Mouse (Mus musculus): ENCODE measurements around the gene Thy1. TPM values are rescaled to one million over a fixed set of nuclear protein-coding genes. Genes with fewer than 3 reads are reported as not detected.
A peak's percentile ranks its signal among the peaks of the same experiment; 100 is the strongest.

Thy1 gene
- total RNA-seq, 1 experiment, result 10.2 TPM

GRCm38 (mm10) chr9:44081581-44081980 lies 38.4 kb downstream of the Thy1 start:
- in situ Hi-C loops (cut with MboI; ENCODE audit: low sequenced_read_pairs in 2 of 2, unreplicated experiment in 2 of 2), result no loop called here
- H3K9me3 ChIP-seq (ENCODE audit: control insufficient read depth, insufficient read depth, low read depth, low read length), result no peaks in the 10 kb centered on the region
- no peak overlapping the region for H3K4me3 ChIP-seq (ENCODE audit: insufficient read depth in 1 of 2, low read depth in 1 of 2, low read length in 2 of 2, poor library complexity in 1 of 2, severe bottlenecking in 1 of 2)
- H3K4me1 ChIP-seq (ENCODE audit: control insufficient read depth in 2 of 2, insufficient read depth in 2 of 2, low read length in 2 of 2, poor library complexity in 1 of 2), result peaks cover 4 to 8% of the 10 kb centered on the region in 2 experiments; a peak in 2 of 4 replicates
- TF ChIP-seq ZC3H11A (IDR thresholded peaks at IDR 0.05; ENCODE audit: borderline replicate concordance, low read depth, low read length) (no peak), CHD2 (IDR thresholded peaks at IDR 0.05; ENCODE audit: low read depth, low read length) (no peak), MAFK (IDR thresholded peaks at IDR 0.05; ENCODE audit: insufficient read depth, low read depth, low read length) (no peak)
- H3K36me3 ChIP-seq (ENCODE audit: control insufficient read depth, insufficient read depth, low read length, poor library complexity, severe bottlenecking), result no peaks in the 10 kb centered on the region
- no peak for DNase-seq (ENCODE audit: low read depth, low spot score)
- no peak overlapping the region for H3K9ac ChIP-seq (ENCODE audit: insufficient read depth, low read depth, low read length, poor library complexity, severe bottlenecking)
- H3K27ac ChIP-seq (ENCODE audit: insufficient read depth, low read depth, low read length, poor library complexity, severe bottlenecking), result no peak overlapping the region

- H3K4me3 ChIP-seq (ENCODE audit: insufficient read depth in 1 of 2, low read depth in 1 of 2, low read length in 2 of 2, poor library complexity in 1 of 2, severe bottlenecking in 1 of 2), result no peak overlapping the region
- H3K4me1 ChIP-seq (ENCODE audit: control insufficient read depth in 2 of 2, insufficient read depth in 2 of 2, low read length in 2 of 2, poor library complexity in 1 of 2), result peaks cover 4 to 11% of the 10 kb centered on the region in 2 experiments; a peak in 2 of 4 replicates
- H3K9me3 ChIP-seq (ENCODE audit: control insufficient read depth, insufficient read depth, low read depth, low read length), result no peaks in the 10 kb centered on the region
- H3K36me3 ChIP-seq (ENCODE audit: control insufficient read depth, insufficient read depth, low read length, poor library complexity, severe bottlenecking), result no peaks in the 10 kb centered on the region
- H3K27ac ChIP-seq (ENCODE audit: insufficient read depth, low read depth, low read length, poor library complexity, severe bottlenecking), result no peak overlapping the region
- in situ Hi-C loops (cut with MboI; ENCODE audit: low sequenced_read_pairs in 2 of 2, unreplicated experiment in 2 of 2), result no loop called here
- no peak for DNase-seq (ENCODE audit: low read depth, low spot score)
- TF ChIP-seq CHD2 (IDR thresholded peaks at IDR 0.05; ENCODE audit: low read depth, low read length), result no peak
- no peak overlapping the region for H3K9ac ChIP-seq (ENCODE audit: insufficient read depth, low read depth, low read length, poor library complexity, severe bottlenecking)
These were observed 39.1 kb downstream of the Thy1 start for GRCm38 (mm10) chr9:44082266-44082665.

GRCm38 (mm10) chr9:44083392-44084121 lies 40.4 kb downstream of the Thy1 start:
- no peak overlapping the region for H3K27ac ChIP-seq (ENCODE audit: insufficient read depth, low read depth, low read length, poor library complexity, severe bottlenecking)
- peak overlapping the region; percentile 80 to 87; a peak in 3 of 4 replicates for H3K4me3 ChIP-seq (ENCODE audit: insufficient read depth in 1 of 2, low read depth in 1 of 2, low read length in 2 of 2, poor library complexity in 1 of 2, severe bottlenecking in 1 of 2)
- peaks cover 4 to 14% of the 10 kb centered on the region in 2 experiments; a peak in 3 of 4 replicates for H3K4me1 ChIP-seq (ENCODE audit: control insufficient read depth in 2 of 2, insufficient read depth in 2 of 2, low read length in 2 of 2, poor library complexity in 1 of 2)
- no peaks in the 10 kb centered on the region for H3K9me3 ChIP-seq (ENCODE audit: control insufficient read depth, insufficient read depth, low read depth, low read length)
- H3K9ac ChIP-seq (ENCODE audit: insufficient read depth, low read depth, low read length, poor library complexity, severe bottlenecking), result no peak overlapping the region
- DNase-seq (ENCODE audit: low read depth, low spot score), result no peak
- no peaks in the 10 kb centered on the region for H3K36me3 ChIP-seq (ENCODE audit: control insufficient read depth, insufficient read depth, low read length, poor library complexity, severe bottlenecking)
- in situ Hi-C loops (cut with MboI; ENCODE audit: low sequenced_read_pairs in 2 of 2, unreplicated experiment in 2 of 2), result no loop called here
- TF ChIP-seq MAFK (IDR thresholded peaks at IDR 0.05; ENCODE audit: insufficient read depth, low read depth, low read length), result no peak
- no peak for TF ChIP-seq ZC3H11A (IDR thresholded peaks at IDR 0.05; ENCODE audit: borderline replicate concordance, low read depth, low read length)
- TF ChIP-seq CHD2 (IDR thresholded peaks at IDR 0.05; ENCODE audit: low read depth, low read length), result no peak
- no peak for TF ChIP-seq ZNF384 (IDR thresholded peaks at IDR 0.05; ENCODE audit: low read depth, low read length)
- no peak for TF ChIP-seq HCFC1 (IDR thresholded peaks at IDR 0.05; ENCODE audit: borderline replicate concordance, insufficient read depth, low read length)

GRCm38 (mm10) chr9:44084236-44084635 lies 41.1 kb downstream of the Thy1 start:
- H3K36me3 ChIP-seq (ENCODE audit: control insufficient read depth, insufficient read depth, low read length, poor library complexity, severe bottlenecking), result no peaks in the 10 kb centered on the region
- TF ChIP-seq ZC3H11A (IDR thresholded peaks at IDR 0.05; ENCODE audit: borderline replicate concordance, low read depth, low read length), result no peak
- TF ChIP-seq MAFK (IDR thresholded peaks at IDR 0.05; ENCODE audit: insufficient read depth, low read depth, low read length), result no peak
- TF ChIP-seq HCFC1 (IDR thresholded peaks at IDR 0.05; ENCODE audit: borderline replicate concordance, insufficient read depth, low read length), result no peak
- TF ChIP-seq CHD2 (IDR thresholded peaks at IDR 0.05; ENCODE audit: low read depth, low read length), result no peak
- TF ChIP-seq ZNF384 (IDR thresholded peaks at IDR 0.05; ENCODE audit: low read depth, low read length), result no peak
- H3K9me3 ChIP-seq (ENCODE audit: control insufficient read depth, insufficient read depth, low read depth, low read length), result no peaks in the 10 kb centered on the region
- peaks cover 4 to 17% of the 10 kb centered on the region in 2 experiments for H3K4me1 ChIP-seq (ENCODE audit: control insufficient read depth in 2 of 2, insufficient read depth in 2 of 2, low read length in 2 of 2, poor library complexity in 1 of 2)
- H3K9ac ChIP-seq (ENCODE audit: insufficient read depth, low read depth, low read length, poor library complexity, severe bottlenecking), result peak overlapping the region; percentile 21
- no peak for DNase-seq (ENCODE audit: low read depth, low spot score)
- in situ Hi-C loops (cut with MboI; ENCODE audit: low sequenced_read_pairs in 2 of 2, unreplicated experiment in 2 of 2), result no loop called here
- H3K4me3 ChIP-seq (ENCODE audit: insufficient read depth in 1 of 2, low read depth in 1 of 2, low read length in 2 of 2, poor library complexity in 1 of 2, severe bottlenecking in 1 of 2), result peak overlapping the region; percentile 80 to 87
- H3K27ac ChIP-seq (ENCODE audit: insufficient read depth, low read depth, low read length, poor library complexity, severe bottlenecking), result no peak overlapping the region

Measured in ES-E14 (cell line).